Mouse (Mus musculus): Measurements from ENCODE around the gene Tctn3. TPM values are rescaled to one million over a fixed set of nuclear protein-coding genes. Genes with fewer than 3 reads are reported as not detected.
"Not testable (repeated sequence)": the region's sequence is repeated elsewhere in the genome, so short reads cannot be mapped to it uniquely, and the experiment has no call there.

Tctn3 gene
- total RNA-seq, 2 experiments from 2014 or later: 20.7 to 22.4 TPM

DNA sequence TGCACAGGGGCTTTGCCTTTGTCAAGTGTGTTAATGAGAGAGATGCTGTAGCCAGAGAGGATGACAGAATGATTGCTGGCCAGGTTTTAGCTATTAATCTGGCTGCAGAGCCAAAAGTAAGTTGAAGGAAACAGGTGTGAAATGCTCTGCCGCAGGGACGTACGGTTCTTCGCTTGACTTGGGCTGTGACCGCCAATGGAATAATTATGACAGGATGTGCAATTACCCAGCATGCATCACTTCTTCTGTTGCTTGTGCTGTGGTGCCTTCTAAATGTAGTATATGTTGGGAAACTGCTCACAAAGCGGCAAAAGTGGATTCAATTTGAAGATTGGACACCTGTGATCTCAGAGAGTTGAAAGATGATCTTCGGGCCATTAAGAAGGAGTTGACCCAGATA lies 4.0 kb upstream of the Tctn3 start:
- no peak for TF ChIP-seq CTCF (IDR thresholded peaks at IDR 0.05)
- H3K4me3 ChIP-seq: no peak overlapping the region
- H3K27ac ChIP-seq: no peak overlapping the region
- no peak for DNase-seq (ENCODE audit: extremely low spot score in 1 of 2, low spot score in 2 of 2)
- intact Hi-C loops (cut with DNase I): loop anchor here (10.0 kb wide), 1 partner anchor 399 kb away; no protein-coding TSS in a partner anchor

DNA sequence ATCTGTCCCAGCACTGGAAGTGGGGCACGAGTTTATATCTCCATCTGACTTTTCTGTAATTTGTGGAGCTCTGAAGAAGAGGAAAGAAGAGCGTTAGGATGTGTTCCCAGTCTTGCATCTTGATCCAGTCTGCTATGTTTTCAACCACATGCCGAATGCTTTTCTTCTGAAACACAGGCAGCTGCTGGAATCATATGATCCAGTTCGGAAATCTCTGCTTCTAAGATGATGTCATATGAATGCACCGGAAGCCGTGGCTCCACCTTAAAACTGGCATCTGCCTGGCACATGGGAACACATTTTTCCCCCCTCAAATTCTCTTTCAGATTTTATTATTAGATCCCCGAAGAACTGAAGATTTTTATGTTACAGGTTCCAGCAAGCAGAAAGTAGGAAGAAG lies 2.8 kb upstream of the Tctn3 start:
- H3K4me3 ChIP-seq: no peak overlapping the region
- no peak for DNase-seq (ENCODE audit: extremely low spot score in 1 of 2, low spot score in 2 of 2)
- no peak for TF ChIP-seq CTCF (IDR thresholded peaks at IDR 0.05)
- H3K27ac ChIP-seq: no peak overlapping the region
- intact Hi-C loops (cut with DNase I): loop anchor here (5.0 to 10.0 kb wide), 2 partner anchors 217 to 400 kb away; partner anchors contain the start of gene Ccnj

DNA sequence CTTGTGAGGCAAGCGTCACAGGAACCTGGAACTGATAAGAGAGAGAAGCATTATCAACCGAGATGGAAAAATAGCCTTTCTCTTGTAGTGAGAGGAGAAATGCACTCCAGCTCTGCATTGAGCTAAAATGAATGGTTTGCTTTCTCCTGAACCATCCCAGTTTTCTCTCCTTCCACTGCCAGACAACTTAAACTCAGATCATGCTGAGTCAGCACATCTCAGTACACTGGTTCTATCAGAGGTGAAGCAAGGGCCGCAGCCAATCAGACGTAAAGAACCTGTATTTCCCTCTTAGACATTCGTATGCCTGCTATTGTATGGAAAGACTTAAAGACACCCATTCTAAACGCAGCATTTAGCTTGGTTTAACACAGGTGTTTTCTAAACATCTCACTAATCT lies 4.4 kb downstream of the Tctn3 start:
- no peak for DNase-seq (ENCODE audit: extremely low spot score in 1 of 2, low spot score in 2 of 2)
- no peak for TF ChIP-seq CTCF (IDR thresholded peaks at IDR 0.05)
- intact Hi-C loops (cut with DNase I): no loop called here
- no peak overlapping the region for H3K4me3 ChIP-seq
- H3K27ac ChIP-seq: no peak overlapping the region

DNA sequence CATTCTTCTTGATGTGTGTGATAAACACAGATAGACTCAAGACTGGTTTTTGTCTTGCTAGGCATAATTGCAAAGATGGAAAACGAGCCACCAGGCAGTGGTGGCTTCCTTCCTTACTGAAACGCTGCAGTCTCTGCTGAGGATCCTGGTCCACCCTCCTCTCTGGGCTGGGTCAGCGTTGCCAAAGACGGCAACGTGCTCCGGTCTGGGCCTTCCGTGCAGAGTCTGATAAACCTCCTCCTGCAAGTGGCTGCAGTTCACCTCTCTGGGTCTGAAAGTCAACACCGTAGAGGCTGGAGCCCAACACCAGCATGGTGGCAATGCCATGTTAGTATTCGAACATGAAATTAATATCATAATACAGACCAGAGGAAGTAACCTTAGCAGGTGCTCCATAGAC lies 6.8 kb downstream of the Tctn3 start:
- intact Hi-C loops (cut with DNase I): no loop called here
- no peak overlapping the region for H3K27ac ChIP-seq
- H3K4me3 ChIP-seq: no peak overlapping the region
- DNase-seq (ENCODE audit: extremely low spot score in 1 of 2, low spot score in 2 of 2): no peak
- no peak for TF ChIP-seq CTCF (IDR thresholded peaks at IDR 0.05)

DNA sequence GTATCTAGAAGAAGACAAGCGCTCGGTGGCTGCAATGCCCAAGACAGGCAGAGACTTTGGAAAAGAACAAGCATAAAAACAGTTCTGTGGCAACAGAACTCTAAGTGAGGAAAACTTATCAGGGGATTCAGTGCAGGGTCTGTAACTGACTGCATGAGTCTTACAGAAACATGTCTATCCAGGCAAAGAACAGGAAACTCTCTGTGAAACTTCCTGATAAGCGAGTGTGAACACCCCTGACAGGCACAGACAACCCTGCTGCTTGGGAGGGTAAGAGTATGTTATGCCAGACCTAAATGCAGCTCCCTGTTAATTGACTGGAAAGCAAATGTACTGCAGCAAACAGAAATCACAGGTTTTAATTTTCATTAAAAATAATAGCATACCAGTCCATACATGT lies 10.2 kb downstream of the Tctn3 start:
- TF ChIP-seq CTCF (IDR thresholded peaks at IDR 0.05): no peak
- intact Hi-C loops (cut with DNase I): no loop called here

DNA sequence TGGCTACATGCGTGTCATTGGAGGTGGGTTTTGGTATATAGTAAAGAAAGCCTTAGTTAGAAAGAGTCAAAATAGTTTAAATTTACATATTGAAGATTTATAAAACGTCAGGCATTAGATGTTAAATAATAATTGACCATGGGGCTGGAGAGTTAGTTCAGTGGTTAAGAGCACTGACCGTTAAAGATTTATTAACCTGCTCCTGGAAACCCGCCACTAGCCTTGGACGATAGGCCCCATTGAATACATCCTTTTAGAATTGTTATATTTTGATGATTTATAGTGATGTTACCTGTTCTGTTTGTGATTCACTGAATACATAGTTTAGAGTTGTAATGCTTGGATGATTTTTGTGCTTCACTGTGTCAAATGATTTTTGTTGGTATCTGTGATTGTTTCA lies 11.2 kb downstream of the Tctn3 start:
- DNase-seq (ENCODE audit: extremely low spot score in 1 of 2, low spot score in 2 of 2); H3K4me3 ChIP-seq; intact Hi-C loops (cut with DNase I); H3K27ac ChIP-seq: not testable (repeated sequence)

More for the DNA sequence above, 10.2 kb downstream of the Tctn3 start:
- Histone ChIP-seq H3K4me3 (no peak overlapping the region), H3K27ac (no peak overlapping the region)
- DNase-seq (ENCODE audit: extremely low spot score in 1 of 2, low spot score in 2 of 2): no peak

DNA sequence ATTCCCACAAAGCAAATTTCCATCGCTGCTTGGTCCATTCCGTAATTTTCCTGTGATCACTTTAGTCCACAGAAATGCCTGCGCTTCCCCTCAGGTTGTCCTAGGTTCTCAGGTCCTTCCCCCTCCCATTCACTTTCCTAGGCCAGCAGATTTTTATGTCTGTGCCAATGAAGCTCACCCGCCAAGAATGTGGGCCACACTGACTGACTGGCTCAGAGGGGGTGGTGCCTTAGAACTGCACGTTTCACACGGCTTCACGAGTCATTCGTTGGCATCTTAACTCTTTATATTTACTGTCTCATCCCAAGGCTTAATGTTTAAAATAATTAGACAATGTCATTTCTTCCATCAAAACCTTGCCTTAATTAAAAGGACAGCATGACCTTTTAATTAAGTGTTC lies 16.2 kb downstream of the Tctn3 start:
- Histone ChIP-seq H3K27ac (no peak overlapping the region), H3K4me3 (no peak overlapping the region)
- intact Hi-C loops (cut with DNase I): no loop called here
- DNase-seq (ENCODE audit: extremely low spot score in 1 of 2, low spot score in 2 of 2): no peak
- no peak for TF ChIP-seq CTCF (IDR thresholded peaks at IDR 0.05)

DNA sequence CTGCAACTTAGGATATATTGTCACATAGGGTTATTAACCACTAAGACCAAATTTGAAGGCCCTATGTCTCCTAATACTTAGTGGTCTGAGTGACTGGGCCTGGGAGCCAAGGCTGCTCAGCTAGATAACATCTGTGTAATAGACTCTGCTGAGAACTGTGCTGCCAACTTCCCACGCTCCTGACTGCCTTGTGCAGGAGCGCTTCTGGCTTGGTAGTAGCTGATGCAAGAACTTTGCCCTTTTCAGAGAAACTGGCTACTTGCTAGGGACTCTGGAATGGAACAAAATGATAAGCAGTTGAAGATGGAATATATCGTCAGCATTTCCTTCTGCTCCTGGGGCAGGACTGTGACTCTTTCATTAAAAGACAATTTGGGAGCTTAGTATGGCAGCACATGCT lies 16.8 kb downstream of the Tctn3 start:
- no peak overlapping the region for H3K27ac ChIP-seq
- H3K4me3 ChIP-seq: no peak overlapping the region
- TF ChIP-seq CTCF (IDR thresholded peaks at IDR 0.05): no peak
- no peak for DNase-seq (ENCODE audit: extremely low spot score in 1 of 2, low spot score in 2 of 2)
- intact Hi-C loops (cut with DNase I): no loop called here

DNA sequence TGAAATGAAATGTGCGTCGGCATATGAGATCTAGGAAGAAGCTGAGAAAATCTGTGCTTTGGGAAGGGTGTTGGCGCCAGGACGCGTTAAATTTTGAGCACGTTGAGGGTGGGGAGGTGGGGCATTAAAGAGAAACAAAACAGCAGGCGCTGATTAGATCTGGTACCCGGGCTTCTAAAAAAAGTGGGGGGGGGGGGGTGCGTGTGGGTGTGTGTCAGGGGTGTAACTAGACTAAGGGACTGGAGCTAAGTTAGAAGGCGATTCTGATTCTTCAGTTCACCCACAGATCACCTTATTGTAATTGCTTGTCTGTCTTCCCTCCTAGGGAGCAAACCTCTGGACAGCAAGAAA lies 22.5 kb downstream of the Tctn3 start:
- intact Hi-C loops (cut with DNase I): loop anchor here (10.0 kb wide), 1 partner anchor 245 kb away; the partner anchor contains the start of gene Ccnj
- no peak for TF ChIP-seq CTCF (IDR thresholded peaks at IDR 0.05)
- Histone ChIP-seq H3K27ac (no peak overlapping the region), H3K4me3 (peak overlapping the region; percentile 28; the same call in 1 of the 2 replicates)
- DNase-seq (ENCODE audit: extremely low spot score in 1 of 2, low spot score in 2 of 2): no peak

DNA sequence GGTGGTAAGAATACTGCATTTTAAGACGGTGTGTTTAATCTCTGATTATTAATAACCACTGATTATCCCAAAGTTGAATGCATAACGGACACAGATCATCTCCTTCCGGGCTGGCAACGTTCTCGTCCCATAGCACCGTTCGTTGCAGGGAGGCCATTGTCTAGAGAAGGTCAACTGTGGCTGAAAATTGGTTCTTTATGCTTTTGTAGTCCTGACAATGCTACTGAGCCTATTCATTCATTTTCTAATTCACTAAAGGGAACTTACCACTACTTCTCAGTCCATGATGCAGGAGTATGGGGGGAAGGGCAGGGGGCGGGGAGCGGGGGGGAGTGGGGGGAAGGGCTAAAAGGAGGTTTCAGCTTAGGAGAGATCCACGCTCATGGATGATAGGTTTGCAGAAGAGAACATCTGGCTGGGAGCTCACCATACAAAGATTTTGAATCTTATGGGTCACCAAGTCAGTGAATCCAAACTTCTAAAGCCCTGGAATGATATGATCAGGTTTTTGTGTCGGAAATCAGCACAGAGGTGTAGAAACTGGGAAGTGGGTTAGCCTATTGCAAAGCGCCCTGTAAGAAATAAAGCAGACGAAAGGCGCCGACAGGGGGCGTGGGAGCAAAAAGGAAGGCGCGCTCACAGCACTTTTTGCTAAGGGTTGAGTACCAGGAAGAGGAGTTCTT lies 23.0 kb downstream of the Tctn3 start:
- peak; percentile 73 for TF ChIP-seq CTCF (IDR thresholded peaks at IDR 0.05)
- Histone ChIP-seq H3K4me3 (peak overlapping the region; percentile 67), H3K27ac (no peak overlapping the region)
- peak; percentile 86 to 88 for DNase-seq (ENCODE audit: extremely low spot score in 1 of 2, low spot score in 2 of 2)
- intact Hi-C loops (cut with DNase I): loop anchor here (1.0 to 10.0 kb wide), 2 partner anchors 133 to 246 kb away; partner anchors contain the start of gene Ccnj

DNA sequence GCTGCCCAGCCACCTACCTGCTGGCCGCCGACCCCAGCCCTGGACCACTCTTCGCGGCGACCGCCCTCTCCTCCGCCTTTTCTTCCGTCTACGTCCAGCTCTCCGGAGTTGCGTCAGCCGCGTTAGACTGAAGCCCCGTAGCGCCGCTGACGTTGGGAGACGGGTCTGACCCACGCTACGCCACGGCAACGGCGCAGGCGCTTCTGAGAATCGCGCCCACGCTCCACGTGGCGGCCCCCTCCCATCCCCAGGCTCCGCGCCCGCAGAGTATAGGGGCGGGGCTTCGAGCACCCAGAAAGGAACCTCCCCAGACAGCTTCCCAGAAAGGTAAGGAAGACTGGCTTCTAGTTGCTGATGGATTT lies 23.8 kb downstream of the Tctn3 start, which contains the start of gene Aldh18a1:
TSS of gene Aldh18a1 (minus strand) at position 171 of the 362 bp plus-strand sequence.
- peak; percentile 94 for DNase-seq (ENCODE audit: extremely low spot score in 1 of 2, low spot score in 2 of 2)
- no peak for TF ChIP-seq CTCF (IDR thresholded peaks at IDR 0.05)
- peak within 1 kb of the TSS; percentile 67 for H3K4me3 ChIP-seq
- H3K27ac ChIP-seq: peak within 1 kb of the TSS; percentile 56; the same call in 1 of the 2 replicates
- intact Hi-C loops (cut with DNase I): loop anchor here (1.0 to 10.0 kb wide), 2 partner anchors 134 to 247 kb away; partner anchors contain the start of gene Ccnj

DNA sequence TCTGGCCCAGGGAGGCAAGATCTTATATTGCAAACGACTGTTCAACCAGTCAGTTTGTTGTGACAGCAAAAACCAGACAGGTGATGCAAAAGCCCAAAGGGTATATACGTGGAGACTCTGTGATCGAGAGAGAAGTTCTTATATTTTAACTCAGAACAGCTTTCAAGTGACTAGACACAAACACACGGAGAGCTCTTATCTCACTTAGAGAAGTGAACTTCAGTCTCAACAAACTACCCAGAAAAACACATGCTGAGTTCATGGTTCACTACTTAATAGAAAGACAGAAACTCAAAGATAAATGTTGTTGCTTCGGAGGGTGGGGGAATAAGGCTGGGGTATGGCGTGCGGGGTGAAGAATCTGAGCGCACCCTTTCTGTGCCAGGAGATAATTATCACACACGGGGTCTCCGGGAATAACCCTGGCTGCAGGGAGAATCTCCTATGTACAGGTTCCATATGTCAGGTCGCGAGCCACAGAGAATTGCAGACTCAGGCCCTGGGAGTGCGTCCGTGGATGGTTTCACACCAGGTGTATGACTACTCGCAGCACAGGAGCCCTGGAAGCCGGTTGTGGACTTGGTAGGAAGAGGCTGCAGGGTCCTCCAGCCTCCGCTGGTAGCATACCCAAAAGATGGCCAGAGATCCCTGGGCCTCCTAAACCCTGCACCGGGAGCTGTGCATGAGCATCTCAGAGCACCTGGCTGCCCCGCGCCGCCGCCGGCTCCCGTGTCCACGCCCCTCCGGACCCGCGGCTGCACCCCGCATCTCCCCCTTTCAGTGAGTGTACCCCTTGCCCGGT lies 24.3 kb downstream of the Tctn3 start:
- intact Hi-C loops (cut with DNase I): loop anchor here (1.0 to 10.0 kb wide), 2 partner anchors 135 to 247 kb away; partner anchors contain the start of gene Ccnj
- no peak for DNase-seq (ENCODE audit: extremely low spot score in 1 of 2, low spot score in 2 of 2)
- H3K4me3 ChIP-seq: peak overlapping the region; percentile 67
- H3K27ac ChIP-seq: peak overlapping the region; percentile 56; the same call in 1 of the 2 replicates
- no peak for TF ChIP-seq CTCF (IDR thresholded peaks at IDR 0.05)

Measured in left cerebral cortex, adult 2 months (tissue).